Mouse (Mus musculus): Measurements from ENCODE around the gene Trak1.

- no peak for TF ChIP-seq POLR2A (IDR thresholded peaks at IDR 0.05; ENCODE audit: control insufficient read depth, low read depth, low read length)
- TF ChIP-seq CTCF (IDR thresholded peaks at IDR 0.05; ENCODE audit: control insufficient read depth, insufficient read depth, insufficient replicate concordance, low read depth, low read length) = no peak
Measured at GRCm38 (mm10) chr9:121337938-121338289, 40.6 kb downstream of the Trak1 start.
